Mouse (Mus musculus) liver, postnatal 0 days (tissue): ENCODE measurements around the gene Ubr3. TPM values are rescaled to one million over a fixed set of nuclear protein-coding genes. Genes with fewer than 3 reads are reported as not detected.

Experiments used
- ATAC-seq: fragments of 200-750 bp; cut with Nextera tagmentation; 2 replicates; pipeline ENCODE4 v1.8.0; 2017; ENCODE audit warnings: mild to moderate bottlenecking, moderate library complexity
- DNase-seq: peaks from one replicate; pipeline ENCODE4 v3.0.0-alpha.2; 2016
- H3K27ac ChIP-seq: fragments of 300-500 bp; sonication (generic); 2 replicates; pipeline ENCODE4 v1.5.1; 2014; ENCODE audit warnings: antibody characterized with exemption, moderate library complexity, mild to moderate bottlenecking, low read depth
- H3K27me3 ChIP-seq: fragments of 300-500 bp; sonication (generic); 2 replicates; pipeline ENCODE4 v1.6.1; 2014; ENCODE audit warnings: low read length, control low read depth, mixed read lengths; ENCODE audit not compliant: insufficient read depth
- H3K36me3 ChIP-seq: fragments of 300-500 bp; sonication (generic); replicated peaks from 2 replicates; pipeline ENCODE4 v1.6.1; 2014; ENCODE audit warnings: mild to moderate bottlenecking, control low read depth, low read length, moderate library complexity, mixed read lengths; ENCODE audit not compliant: insufficient read depth
- H3K4me1 ChIP-seq: fragments of 300-500 bp; sonication (generic); 2 replicates; pipeline ENCODE4 v1.6.1; 2014; ENCODE audit warnings: antibody characterized with exemption, mild to moderate bottlenecking, control low read depth; ENCODE audit not compliant: insufficient read depth
- H3K4me2 ChIP-seq: fragments of 300-500 bp; sonication (generic); 2 replicates; pipeline ENCODE4 v1.6.1; 2014; ENCODE audit warnings: low read depth, mild to moderate bottlenecking, low read length, moderate library complexity, mixed read lengths
- H3K4me3 ChIP-seq: fragments of 300-500 bp; sonication (generic); 2 replicates; pipeline ENCODE4 v1.5.1; 2014; ENCODE audit warnings: low read depth, low read length
- H3K9ac ChIP-seq: fragments of 300-500 bp; sonication (generic); replicated peaks from 2 replicates; pipeline ENCODE4 v1.6.1; 2014; ENCODE audit warnings: mild to moderate bottlenecking, moderate library complexity
- H3K9me3 ChIP-seq: fragments of 300-500 bp; sonication (generic); 2 replicates; pipeline ENCODE4 v1.6.1; 2016; ENCODE audit warnings: mild to moderate bottlenecking, control low read depth, low read length, mixed read lengths
- CTCF ChIP-seq: sonication (generic); IDR thresholded peaks from 2 replicates; pipeline ENCODE4 v1.5.1; 2016; ENCODE audit warnings: antibody characterized with exemption, low read depth
- EP300 ChIP-seq: IDR thresholded peaks from 2 replicates; pipeline ENCODE4 v1.6.1; 2016; ENCODE audit warnings: antibody characterized with exemption, low read depth, mild to moderate bottlenecking
- WGBS: fragments of 180-500 bp; shearing (Covaris S2); extraction: QIAGEN DNeasy Blood & Tissue Kit; methylation state at CpG from one replicate; pipeline ENCODE4 v1.1.7; 2014; ENCODE audit not compliant: insufficient replicate concordance; 5-methylcytosine and 5-hydroxymethylcytosine counted together
- polyA plus RNA-seq: library from polyadenylated mRNA; unstranded; fragments of >200 nt; fragmentation: Nextera tagmentation; extraction: Ambion mirVana; gene quantifications from 2 replicates; pipeline ENCODE4 v1.2.1, GENCODE M21; 2015

Gene Ubr3
- polyA plus RNA-seq, 1 experiment from 2014 or later, result 5.7 TPM

DNA sequence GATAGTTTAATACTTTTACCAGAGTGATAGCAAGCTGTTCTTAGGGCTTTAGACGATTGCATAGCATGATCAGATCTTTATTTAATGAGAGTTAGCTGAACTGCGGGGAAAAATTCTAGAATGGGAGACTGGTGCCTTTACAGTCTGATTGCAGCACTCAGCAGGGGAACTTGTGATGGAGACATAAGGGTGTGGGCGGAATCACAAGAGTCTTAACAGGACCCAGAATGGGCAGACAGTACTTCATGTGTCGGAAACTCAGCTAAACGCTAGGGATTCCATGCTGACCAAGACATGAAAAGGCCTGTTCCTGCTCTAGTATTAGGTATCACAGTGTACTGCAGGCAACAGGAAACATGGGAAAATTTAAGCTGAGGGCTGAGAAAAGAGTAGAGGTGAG lies 128.7 kb downstream of the Ubr3 start:
- 90% methylated on average over 5 of the region's 5 CpGs for WGBS
- Histone ChIP-seq H3K4me3 (no peak overlapping the region), H3K36me3 (peaks cover 15% of the 10 kb centered on the region), H3K9ac (no peak overlapping the region), H3K27me3 (no peaks in the 10 kb centered on the region), H3K4me2 (no peak overlapping the region), H3K4me1 (no peaks in the 10 kb centered on the region), H3K27ac (no peak overlapping the region), H3K9me3 (no peaks in the 10 kb centered on the region)
- ATAC-seq (no peak), DNase-seq (no peak)
- no peak for TF ChIP-seq EP300
- no peak for TF ChIP-seq CTCF

DNA sequence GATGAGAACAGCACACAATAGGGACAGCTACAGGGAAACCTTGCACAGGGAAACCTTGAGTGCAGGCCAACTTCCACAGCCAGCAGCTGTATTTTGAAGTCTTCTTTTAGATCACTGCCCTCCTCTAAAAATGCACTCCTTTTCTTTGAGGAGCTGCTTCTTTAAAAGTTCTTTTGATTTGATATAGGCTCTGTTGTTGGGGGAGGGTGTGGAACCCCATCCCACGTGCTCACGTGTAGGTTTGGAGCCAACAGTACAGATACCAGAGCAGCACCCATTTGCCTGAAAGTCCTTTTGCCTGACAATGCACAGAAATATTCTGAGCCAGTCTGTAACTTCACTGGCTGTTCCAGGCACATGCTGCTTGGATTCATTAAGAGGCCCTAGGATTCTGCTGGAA lies 134.4 kb downstream of the Ubr3 start:
- DNase-seq, result no peak
- no peak overlapping the region for H3K27ac ChIP-seq
- WGBS, result 71% methylated on average over 2 of the region's 2 CpGs
- no peak overlapping the region for H3K4me3 ChIP-seq
- H3K27me3 ChIP-seq, result no peaks in the 10 kb centered on the region
- H3K4me1 ChIP-seq, result peaks cover 2% of the 10 kb centered on the region; the same call in 1 of the 2 replicates
- ATAC-seq, result no peak
- H3K9ac ChIP-seq, result no peak overlapping the region
- TF ChIP-seq CTCF (no peak), EP300 (no peak)
- no peak overlapping the region for H3K4me2 ChIP-seq
- no peaks in the 10 kb centered on the region for H3K36me3 ChIP-seq
- H3K9me3 ChIP-seq, result no peaks in the 10 kb centered on the region

DNA sequence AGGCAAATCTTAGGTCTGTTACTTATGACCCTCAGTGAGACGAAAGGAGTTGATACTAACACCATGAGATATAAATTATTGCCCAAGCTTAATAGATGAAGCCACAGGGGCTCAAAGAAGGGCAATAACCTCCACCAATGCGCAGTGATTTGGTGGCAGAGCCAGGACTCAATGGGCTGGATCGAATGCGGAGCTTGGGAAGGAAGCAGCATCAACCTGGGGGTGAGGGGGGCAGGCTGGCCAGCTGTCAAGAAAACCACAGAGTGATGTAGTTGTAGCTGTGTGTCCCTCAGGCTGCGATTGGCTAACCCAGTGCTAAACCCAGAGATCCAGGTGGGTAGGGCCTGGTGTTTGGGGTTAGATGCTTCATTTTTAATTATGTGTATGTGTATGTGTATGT lies 137.8 kb downstream of the Ubr3 start:
- TF ChIP-seq EP300 (no peak), CTCF (no peak)
- no peaks in the 10 kb centered on the region for H3K27me3 ChIP-seq
- no peaks in the 10 kb centered on the region for H3K9me3 ChIP-seq
- DNase-seq (no peak), ATAC-seq (no peak)
- no peak overlapping the region for H3K27ac ChIP-seq
- no peak overlapping the region for H3K4me3 ChIP-seq
- WGBS, result 68% methylated on average over 5 of the region's 5 CpGs
- H3K4me2 ChIP-seq, result no peak overlapping the region
- H3K4me1 ChIP-seq, result peaks cover 2% of the 10 kb centered on the region; the same call in 1 of the 2 replicates
- no peak overlapping the region for H3K9ac ChIP-seq
- no peaks in the 10 kb centered on the region for H3K36me3 ChIP-seq

DNA sequence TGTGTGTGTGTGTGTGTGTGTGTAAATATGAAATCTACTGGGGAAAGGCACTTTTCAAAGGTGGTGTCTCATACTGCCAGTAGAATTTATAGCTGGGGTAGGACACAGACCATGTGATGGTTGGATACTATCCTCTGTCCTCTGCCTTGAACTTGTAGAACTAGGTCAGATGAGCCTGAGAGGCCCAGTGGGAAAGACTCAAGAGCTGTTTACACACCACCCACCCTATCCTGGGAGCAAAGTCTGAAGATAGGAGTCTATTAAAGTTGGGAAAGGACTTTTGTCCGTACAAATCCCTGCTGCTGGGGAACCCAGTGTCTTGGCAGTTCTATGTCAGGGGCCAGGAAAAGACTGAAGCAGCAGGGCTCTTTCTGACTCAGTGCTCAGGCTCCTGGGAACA lies 138.3 kb downstream of the Ubr3 start:
- no peak overlapping the region for H3K4me2 ChIP-seq
- no peaks in the 10 kb centered on the region for H3K36me3 ChIP-seq
- no peaks in the 10 kb centered on the region for H3K9me3 ChIP-seq
- H3K4me3 ChIP-seq, result no peak overlapping the region
- WGBS, result 36% methylated on average over 1 of the region's 1 CpGs
- TF ChIP-seq EP300, result no peak
- TF ChIP-seq CTCF, result no peak
- no peak for DNase-seq
- ATAC-seq, result peak; percentile 47
- H3K9ac ChIP-seq, result no peak overlapping the region
- no peak overlapping the region for H3K27ac ChIP-seq
- H3K27me3 ChIP-seq, result no peaks in the 10 kb centered on the region
- H3K4me1 ChIP-seq, result peaks cover 2% of the 10 kb centered on the region; the same call in 1 of the 2 replicates

DNA sequence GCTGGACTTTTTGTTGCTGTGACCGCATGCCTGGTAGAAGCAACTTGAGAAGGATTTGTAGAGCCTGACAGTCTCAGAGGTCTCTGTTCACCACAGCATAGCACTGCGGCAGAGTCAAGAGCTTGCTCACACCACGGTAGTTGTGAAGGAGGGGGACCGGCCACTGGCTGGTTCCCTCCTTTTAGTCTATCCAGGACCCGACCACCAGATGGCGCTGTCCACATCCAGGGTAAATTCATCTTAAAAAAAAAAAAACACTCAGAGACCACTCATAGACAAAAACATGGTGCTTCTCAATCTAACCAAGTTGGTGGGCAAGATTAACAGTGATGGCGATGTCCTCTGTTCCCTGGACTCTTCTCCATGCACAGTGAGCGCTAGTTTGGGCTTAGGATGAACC lies 140.2 kb downstream of the Ubr3 start:
- DNase-seq (peak; percentile 59), ATAC-seq (no peak)
- Histone ChIP-seq H3K27me3 (no peaks in the 10 kb centered on the region), H3K36me3 (no peaks in the 10 kb centered on the region), H3K9ac (no peak overlapping the region), H3K4me1 (peaks cover 2% of the 10 kb centered on the region; the same call in 1 of the 2 replicates), H3K27ac (no peak overlapping the region), H3K9me3 (no peaks in the 10 kb centered on the region), H3K4me3 (no peak overlapping the region), H3K4me2 (no peak overlapping the region)
- 64% methylated on average over 8 of the region's 8 CpGs for WGBS
- TF ChIP-seq CTCF, result peak; percentile 67
- no peak for TF ChIP-seq EP300

DNA sequence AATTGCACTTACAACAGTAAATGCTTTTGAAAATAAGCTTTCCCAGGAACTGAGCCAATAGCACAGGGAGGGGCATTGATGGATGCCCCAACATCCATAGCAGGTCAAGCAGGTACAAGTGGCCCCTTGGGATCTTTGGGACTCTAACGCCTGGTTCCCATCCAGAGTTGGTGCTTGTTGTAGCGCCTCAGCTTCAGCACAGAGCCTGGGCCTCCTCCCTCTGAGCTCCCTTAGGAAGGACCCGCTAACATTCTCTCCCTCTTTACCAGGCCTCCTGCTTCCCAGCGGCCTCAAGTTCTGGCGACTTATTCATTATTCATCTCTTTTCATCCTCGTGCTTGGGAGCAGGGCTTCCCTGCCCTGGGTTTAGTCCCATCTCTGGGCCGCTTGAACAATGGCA lies 141.7 kb downstream of the Ubr3 start, which contains the start of gene Myo3b:
Myo3b (plus strand) TSS at position 375 of the 400 bp plus-strand sequence.
- ATAC-seq (no peak), DNase-seq (no peak)
- 50% methylated on average over 7 of the region's 7 CpGs for WGBS
- TF ChIP-seq CTCF, result no peak
- no peak for TF ChIP-seq EP300
- no peaks in the 10 kb centered on the region for H3K27me3 ChIP-seq
- no peak within 1 kb of the TSS for H3K4me3 ChIP-seq
- peaks cover 2% of the 10 kb centered on the region; the same call in 1 of the 2 replicates for H3K4me1 ChIP-seq
- no peak within 1 kb of the TSS for H3K4me2 ChIP-seq
- H3K9me3 ChIP-seq, result no peaks in the 10 kb centered on the region
- no peaks in the 10 kb centered on the region for H3K36me3 ChIP-seq
- no peak within 1 kb of the TSS for H3K27ac ChIP-seq
- no peak within 1 kb of the TSS for H3K9ac ChIP-seq

DNA sequence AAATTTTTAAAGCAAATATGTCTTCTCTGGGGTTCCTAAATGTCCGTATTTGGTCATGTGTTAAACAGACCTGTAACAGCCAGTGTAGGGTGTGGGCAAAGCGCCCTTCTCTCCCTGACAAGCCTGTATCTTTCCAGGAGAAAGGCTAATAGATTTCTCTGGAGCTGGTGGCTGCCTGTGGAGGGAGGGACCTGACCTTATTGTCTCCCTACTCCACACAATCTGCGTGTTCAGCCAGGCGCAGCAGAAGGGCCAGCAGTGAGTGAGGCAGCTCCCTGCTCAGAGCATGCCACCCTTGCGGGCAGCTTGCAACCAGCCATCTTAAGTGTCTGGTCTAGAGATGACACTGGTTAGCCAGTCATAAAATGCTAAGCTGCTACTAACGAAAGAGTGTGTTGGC lies 147.4 kb downstream of the Ubr3 start:
- no peaks in the 10 kb centered on the region for H3K36me3 ChIP-seq
- H3K9ac ChIP-seq, result no peak overlapping the region
- H3K4me1 ChIP-seq, result no peaks in the 10 kb centered on the region
- TF ChIP-seq CTCF, result no peak
- TF ChIP-seq EP300, result no peak
- no peak for DNase-seq
- no peak overlapping the region for H3K4me2 ChIP-seq
- ATAC-seq, result no peak
- no peak overlapping the region for H3K27ac ChIP-seq
- 66% methylated on average over 6 of the region's 6 CpGs for WGBS
- H3K9me3 ChIP-seq, result no peaks in the 10 kb centered on the region
- no peak overlapping the region for H3K4me3 ChIP-seq
- no peaks in the 10 kb centered on the region for H3K27me3 ChIP-seq
